Mouse (Mus musculus): ENCODE data around the gene Adcy2. TPM values are rescaled to one million over a fixed set of nuclear protein-coding genes. Genes with fewer than 3 reads are reported as not detected.

Adcy2 gene
- polyA plus RNA-seq, 1 experiment from 2014 or later: 4.5 TPM

GRCm38 (mm10) chr13:68749370-68749769, 250.0 kb downstream of the Adcy2 start:
- H3K9ac ChIP-seq: no peak overlapping the region
- H3K36me3 ChIP-seq: no peaks in the 10 kb centered on the region
- H3K9me3 ChIP-seq: no peaks in the 10 kb centered on the region
- peak overlapping the region; percentile 41; the same call in 1 of the 2 replicates for H3K27ac ChIP-seq
- H3K4me1 ChIP-seq: 0 out of 2 replicates have a peak, but pooled peaks cover 4% of the 10 kb centered on the region
- ATAC-seq (ENCODE audit: insufficient number of reproducible peaks, insufficient read depth, low FRiP score, low TSS enrichment): no peak
- no peaks in the 10 kb centered on the region for H3K27me3 ChIP-seq
- 81% methylated on average over 2 of the region's 2 CpGs for WGBS
- H3K4me3 ChIP-seq: no peak overlapping the region
- no peak overlapping the region for H3K4me2 ChIP-seq (replicated peaks)

- Histone ChIP-seq H3K4me1 (0 out of 2 replicates have a peak, but pooled peaks cover 4% of the 10 kb centered on the region), H3K9me3 (no peaks in the 10 kb centered on the region), H3K27me3 (no peaks in the 10 kb centered on the region), H3K4me2 (replicated peaks) (no peak overlapping the region), H3K36me3 (no peaks in the 10 kb centered on the region), H3K27ac (no peak overlapping the region), H3K4me3 (no peak overlapping the region), H3K9ac (no peak overlapping the region)
- no peak for ATAC-seq (ENCODE audit: insufficient number of reproducible peaks, insufficient read depth, low FRiP score, low TSS enrichment)
- 92% methylated on average over 5 of the region's 5 CpGs for WGBS
Observed at GRCm38 (mm10) chr13:68745426-68745825, 253.9 kb downstream of the Adcy2 start.

GRCm38 (mm10) chr13:68712661-68713060, 286.7 kb downstream of the Adcy2 start:
- H3K27ac ChIP-seq: no peak overlapping the region
- no peak overlapping the region for H3K4me2 ChIP-seq (replicated peaks)
- H3K9ac ChIP-seq: no peak overlapping the region
- no peaks in the 10 kb centered on the region for H3K4me1 ChIP-seq
- no peaks in the 10 kb centered on the region for H3K27me3 ChIP-seq
- no peaks in the 10 kb centered on the region for H3K9me3 ChIP-seq
- H3K36me3 ChIP-seq: no peaks in the 10 kb centered on the region
- ATAC-seq (ENCODE audit: insufficient number of reproducible peaks, insufficient read depth, low FRiP score, low TSS enrichment): no peak
- no peak overlapping the region for H3K4me3 ChIP-seq

- H3K27me3 ChIP-seq: no peaks in the 10 kb centered on the region
- no peak overlapping the region for H3K27ac ChIP-seq
- H3K4me3 ChIP-seq: no peak overlapping the region
- no peak overlapping the region for H3K4me2 ChIP-seq (replicated peaks)
- no peak for ATAC-seq (ENCODE audit: insufficient number of reproducible peaks, insufficient read depth, low FRiP score, low TSS enrichment)
- no peaks in the 10 kb centered on the region for H3K36me3 ChIP-seq
- no peak overlapping the region for H3K9ac ChIP-seq
- no peaks in the 10 kb centered on the region for H3K4me1 ChIP-seq
- WGBS: 86% methylated on average over 6 of the region's 6 CpGs
- H3K9me3 ChIP-seq: no peaks in the 10 kb centered on the region
Observed at GRCm38 (mm10) chr13:68707296-68707747, 292.0 kb downstream of the Adcy2 start.

- ATAC-seq (ENCODE audit: insufficient number of reproducible peaks, insufficient read depth, low FRiP score, low TSS enrichment): no peak
- Histone ChIP-seq H3K27me3 (no peaks in the 10 kb centered on the region), H3K4me3 (no peak overlapping the region), H3K9ac (no peak overlapping the region), H3K4me1 (no peaks in the 10 kb centered on the region), H3K4me2 (replicated peaks) (no peak overlapping the region), H3K9me3 (no peaks in the 10 kb centered on the region), H3K27ac (no peak overlapping the region), H3K36me3 (no peaks in the 10 kb centered on the region)
- 89% methylated on average over 2 of the region's 2 CpGs for WGBS
Observed at GRCm38 (mm10) chr13:68684919-68685318, 314.4 kb downstream of the Adcy2 start.

GRCm38 (mm10) chr13:68680429-68680828, 318.9 kb downstream of the Adcy2 start:
- ATAC-seq (ENCODE audit: insufficient number of reproducible peaks, insufficient read depth, low FRiP score, low TSS enrichment): no peak
- H3K9me3 ChIP-seq: no peaks in the 10 kb centered on the region
- no peak overlapping the region for H3K27ac ChIP-seq
- H3K4me1 ChIP-seq: no peaks in the 10 kb centered on the region
- H3K4me3 ChIP-seq: no peak overlapping the region
- H3K27me3 ChIP-seq: no peaks in the 10 kb centered on the region
- no peak overlapping the region for H3K9ac ChIP-seq
- H3K4me2 ChIP-seq (replicated peaks): no peak overlapping the region
- WGBS: 68% methylated on average over 1 of the region's 1 CpGs
- H3K36me3 ChIP-seq: no peaks in the 10 kb centered on the region

- Histone ChIP-seq H3K9me3 (no peaks in the 10 kb centered on the region), H3K4me3 (no peak overlapping the region), H3K4me1 (no peaks in the 10 kb centered on the region), H3K36me3 (no peaks in the 10 kb centered on the region), H3K27me3 (no peaks in the 10 kb centered on the region), H3K4me2 (replicated peaks) (no peak overlapping the region), H3K27ac (no peak overlapping the region), H3K9ac (no peak overlapping the region)
- 89% methylated on average over 1 of the region's 1 CpGs for WGBS
- ATAC-seq (ENCODE audit: insufficient number of reproducible peaks, insufficient read depth, low FRiP score, low TSS enrichment): no peak
Observed at GRCm38 (mm10) chr13:68642786-68643185, 356.6 kb downstream of the Adcy2 start.

- WGBS: 72% methylated on average over 3 of the region's 3 CpGs
- Histone ChIP-seq H3K4me3 (no peak overlapping the region), H3K9ac (no peak overlapping the region), H3K27ac (no peak overlapping the region), H3K4me1 (no peaks in the 10 kb centered on the region), H3K4me2 (replicated peaks) (no peak overlapping the region), H3K36me3 (no peaks in the 10 kb centered on the region), H3K27me3 (no peaks in the 10 kb centered on the region), H3K9me3 (no peaks in the 10 kb centered on the region)
- no peak for ATAC-seq (ENCODE audit: insufficient number of reproducible peaks, insufficient read depth, low FRiP score, low TSS enrichment)
Observed at GRCm38 (mm10) chr13:68627041-68627440, 372.3 kb downstream of the Adcy2 start.

- no peaks in the 10 kb centered on the region for H3K36me3 ChIP-seq
- ATAC-seq (ENCODE audit: insufficient number of reproducible peaks, insufficient read depth, low FRiP score, low TSS enrichment): peak; percentile 28; the same call in 1 of the 2 replicates
- H3K4me3 ChIP-seq: no peak overlapping the region
- H3K9ac ChIP-seq: no peak overlapping the region
- 62% methylated on average over 6 of the region's 6 CpGs for WGBS
- H3K27ac ChIP-seq: no peak overlapping the region
- H3K4me2 ChIP-seq (replicated peaks): no peak overlapping the region
- H3K4me1 ChIP-seq: no peaks in the 10 kb centered on the region
- no peaks in the 10 kb centered on the region for H3K9me3 ChIP-seq
- no peaks in the 10 kb centered on the region for H3K27me3 ChIP-seq
Observed at GRCm38 (mm10) chr13:68622792-68623191, 376.5 kb downstream of the Adcy2 start.

GRCm38 (mm10) chr13:68607652-68608405, 391.5 kb downstream of the Adcy2 start:
- H3K27me3 ChIP-seq: no peaks in the 10 kb centered on the region
- WGBS: 39% methylated on average over 21 of the region's 21 CpGs
- peaks cover 5% of the 10 kb centered on the region; the same call in 1 of the 2 replicates for H3K4me1 ChIP-seq
- H3K9ac ChIP-seq: no peak overlapping the region
- H3K9me3 ChIP-seq: no peaks in the 10 kb centered on the region
- peak; percentile 44; the same call in 1 of the 2 replicates for ATAC-seq (ENCODE audit: insufficient number of reproducible peaks, insufficient read depth, low FRiP score, low TSS enrichment)
- peak overlapping the region; percentile 37 for H3K4me2 ChIP-seq (replicated peaks)
- H3K36me3 ChIP-seq: no peaks in the 10 kb centered on the region
- H3K27ac ChIP-seq: peak overlapping the region; percentile 63
- no peak overlapping the region for H3K4me3 ChIP-seq

- H3K4me3 ChIP-seq: peak overlapping the region; percentile 21
- H3K27me3 ChIP-seq: no peaks in the 10 kb centered on the region
- peak overlapping the region; percentile 45 for H3K4me2 ChIP-seq (replicated peaks)
- WGBS: 6% methylated on average over 8 of the region's 11 CpGs
- peak; percentile 45; the same call in 1 of the 2 replicates for ATAC-seq (ENCODE audit: insufficient number of reproducible peaks, insufficient read depth, low FRiP score, low TSS enrichment)
- no peaks in the 10 kb centered on the region for H3K9me3 ChIP-seq
- H3K4me1 ChIP-seq: peaks cover 5% of the 10 kb centered on the region; the same call in 1 of the 2 replicates
- H3K36me3 ChIP-seq: no peaks in the 10 kb centered on the region
- no peak overlapping the region for H3K27ac ChIP-seq
- H3K9ac ChIP-seq: no peak overlapping the region
Observed at GRCm38 (mm10) chr13:68605689-68606126, 393.6 kb downstream of the Adcy2 start.

GRCm38 (mm10) chr13:68603085-68603484, 396.3 kb downstream of the Adcy2 start:
- 80% methylated on average over 6 of the region's 6 CpGs for WGBS
- no peaks in the 10 kb centered on the region for H3K27me3 ChIP-seq
- no peaks in the 10 kb centered on the region for H3K36me3 ChIP-seq
- no peaks in the 10 kb centered on the region for H3K9me3 ChIP-seq
- no peak overlapping the region for H3K9ac ChIP-seq
- no peak overlapping the region for H3K4me3 ChIP-seq
- no peak for ATAC-seq (ENCODE audit: insufficient number of reproducible peaks, insufficient read depth, low FRiP score, low TSS enrichment)
- peaks cover 1% of the 10 kb centered on the region; the same call in 1 of the 2 replicates for H3K4me1 ChIP-seq
- no peak overlapping the region for H3K27ac ChIP-seq
- no peak overlapping the region for H3K4me2 ChIP-seq (replicated peaks)
